Mouse (Mus musculus) hindbrain, embryonic 16.5 days (tissue): Measurements from ENCODE around the gene Hgfac. TPM values are rescaled to one million over a fixed set of nuclear protein-coding genes. Genes with fewer than 3 reads are reported as not detected.

Experiments used
- microRNA-seq: library from miRNA; unstranded; fragments of <30 nt; microRNA quantifications from one replicate; pipeline ENCODE4, GENCODE M21; 2017
- polyA plus RNA-seq: library from polyadenylated mRNA; unstranded; fragments of >200 nt; fragmentation: Nextera tagmentation; extraction: Ambion mirVana; gene quantifications from 2 replicates; pipeline ENCODE4 v1.2.1, GENCODE M21; 2015

Gene Hgfac
- polyA plus RNA-seq, 1 experiment from 2014 or later = 0.35 TPM

Small RNA genes lying within 50 kb of the gene (microRNA-seq; reads per million reads assigned to microRNA genes)
- 6.2 reads per million, percentile 20 among the genes with 10 or more reads in this experiment for gene Mir3097

Other genes starting within 250 kb of the Hgfac start
- 6.1 and 6.9 TPM in 2 replicates for gene Msantd1, start 133.5 kb upstream of the Hgfac start, polyA plus RNA-seq
- gene Rgs12, start 92.1 kb upstream of the Hgfac start, polyA plus RNA-seq = 40.3 and 41.1 TPM in 2 replicates
- gene Dok7, start 15.3 kb downstream of the Hgfac start, polyA plus RNA-seq = 12.0 and 12.5 TPM in 2 replicates
- gene Lrpap1, start 64.3 kb downstream of the Hgfac start, polyA plus RNA-seq = 153 and 186 TPM in 2 replicates
- 0.60 and 0.63 TPM in 2 replicates for gene Adra2c, start 236.8 kb downstream of the Hgfac start, polyA plus RNA-seq